Mouse (Mus musculus) small intestine, adult 2 months (tissue): ENCODE results near the gene Chd4.

ENCODE experiments used
- CTCF ChIP-seq: fragments of 200-500 bp; IDR thresholded peaks from 2 replicates; pipeline ENCODE4 v1.5.1; 2012; ENCODE audit warnings: low read depth, mild to moderate bottlenecking, control low read depth, inconsistent platforms, low read length, moderate library complexity, mixed read lengths; ENCODE audit not compliant: insufficient replicate concordance, insufficient read length; ENCODE audit errors: extremely low read depth
- POLR2A ChIP-seq: fragments of 200-500 bp; IDR thresholded peaks from 2 replicates; pipeline ENCODE4 v1.6.1; 2012; ENCODE audit warnings: low read depth, mild to moderate bottlenecking, control low read depth, inconsistent platforms, low read length, moderate library complexity

GRCm38 (mm10) chr6:125156903-125157614, 61.3 kb downstream of the Chd4 start:
- TF ChIP-seq CTCF (no peak), POLR2A (no peak)
